Mouse (Mus musculus) heart, postnatal 0 days (tissue): ENCODE data around the gene Greb1.

Experiments used
- CTCF ChIP-seq: IDR thresholded peaks from 2 replicates; pipeline ENCODE4 v1.5.1; 2016; ENCODE audit warnings: antibody characterized with exemption, control low read depth, low read depth
- EP300 ChIP-seq: IDR thresholded peaks from 2 replicates; pipeline ENCODE4 v1.6.1; 2016; ENCODE audit warnings: antibody characterized with exemption, low read depth

- TF ChIP-seq CTCF (no peak), EP300 (no peak)
Observed at GRCm38 (mm10) chr12:16635816-16636215, 164.9 kb downstream of the Greb1 start.
